Mouse (Mus musculus) CD4-positive naive resting alpha-beta T cell, adult 57 days (primary cell): ENCODE data around the gene Fancd2os. TPM values are rescaled to one million over a fixed set of nuclear protein-coding genes. Genes with fewer than 3 reads are reported as not detected.

ENCODE experiments used
- total RNA-seq: library from RNA; stranded (reverse); gene quantifications from one replicate; pipeline ENCODE4 v1.2.4, GENCODE M21; 2023

Fancd2os gene
- not detected for total RNA-seq

DNA sequence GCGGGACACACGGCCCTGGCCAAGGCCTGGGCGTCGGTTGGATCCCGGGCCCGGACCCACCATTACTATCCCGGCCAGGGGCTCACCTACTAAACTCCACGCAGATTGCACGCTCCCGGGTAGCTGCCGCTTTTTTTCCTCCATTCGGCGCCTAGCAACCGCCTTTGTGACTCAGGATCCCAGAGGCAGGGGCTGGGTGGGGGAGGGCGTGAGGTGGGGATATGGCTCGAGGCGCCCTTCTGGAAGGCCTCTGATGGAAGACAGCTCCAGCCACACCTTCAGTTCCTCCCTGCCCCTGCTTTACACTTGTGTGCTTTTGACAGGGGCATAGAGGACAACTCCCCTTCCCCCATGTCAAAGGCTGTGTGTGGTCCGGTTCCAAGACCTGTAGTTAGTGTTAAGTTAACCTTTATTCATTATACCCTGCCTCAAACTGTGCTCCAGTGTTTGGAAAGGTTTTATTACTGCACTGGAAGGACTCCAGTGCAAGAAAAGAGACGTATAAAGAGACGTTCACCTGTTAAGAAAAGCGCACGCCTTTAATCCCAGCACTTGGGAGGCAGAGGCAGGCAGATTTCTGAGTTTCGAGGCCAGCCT, at the start of gene Fancd2os:
Gene Fancd2os (minus strand): TSS at position 173 of the 597 bp plus-strand sequence.

DNA sequence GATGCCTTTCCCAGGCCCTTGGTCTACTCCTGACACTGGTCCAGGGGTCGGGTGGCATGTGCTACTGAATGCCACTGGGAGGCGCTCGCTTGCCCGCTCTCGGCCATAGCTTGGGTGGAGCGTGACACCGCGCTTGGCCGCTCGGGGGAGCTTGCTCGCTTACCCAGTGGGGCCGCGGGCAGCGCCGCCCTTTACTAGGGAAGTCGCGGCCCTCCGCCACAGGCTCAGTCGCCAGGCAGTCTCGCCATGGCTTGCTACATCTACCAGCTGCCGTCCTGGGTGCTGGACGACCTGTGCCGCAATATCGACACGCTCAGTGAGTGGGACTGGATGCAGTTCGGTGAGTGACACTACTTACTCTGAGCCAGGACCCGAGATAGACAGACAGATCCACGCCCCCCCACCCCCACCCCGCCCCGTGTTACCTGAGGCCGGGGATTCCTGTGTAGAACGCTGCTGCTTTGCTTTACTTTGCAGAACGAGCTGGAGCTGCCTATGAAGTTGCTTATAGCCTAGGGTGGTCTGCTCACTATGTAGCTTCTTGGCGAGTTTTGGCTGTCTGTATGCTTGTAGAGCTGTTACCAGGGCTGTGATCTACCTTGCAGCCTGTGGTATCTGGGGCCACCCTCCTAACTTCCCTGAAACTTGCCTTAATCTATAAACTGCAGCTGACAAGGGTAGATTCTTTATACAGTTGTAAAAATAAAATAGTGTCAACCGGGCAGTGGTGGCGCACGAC, 38.0 kb upstream of the Fancd2os start, which contains the start of gene Irak2:
Gene Irak2 (plus strand): TSS at position 166 of the 739 bp plus-strand sequence.

DNA sequence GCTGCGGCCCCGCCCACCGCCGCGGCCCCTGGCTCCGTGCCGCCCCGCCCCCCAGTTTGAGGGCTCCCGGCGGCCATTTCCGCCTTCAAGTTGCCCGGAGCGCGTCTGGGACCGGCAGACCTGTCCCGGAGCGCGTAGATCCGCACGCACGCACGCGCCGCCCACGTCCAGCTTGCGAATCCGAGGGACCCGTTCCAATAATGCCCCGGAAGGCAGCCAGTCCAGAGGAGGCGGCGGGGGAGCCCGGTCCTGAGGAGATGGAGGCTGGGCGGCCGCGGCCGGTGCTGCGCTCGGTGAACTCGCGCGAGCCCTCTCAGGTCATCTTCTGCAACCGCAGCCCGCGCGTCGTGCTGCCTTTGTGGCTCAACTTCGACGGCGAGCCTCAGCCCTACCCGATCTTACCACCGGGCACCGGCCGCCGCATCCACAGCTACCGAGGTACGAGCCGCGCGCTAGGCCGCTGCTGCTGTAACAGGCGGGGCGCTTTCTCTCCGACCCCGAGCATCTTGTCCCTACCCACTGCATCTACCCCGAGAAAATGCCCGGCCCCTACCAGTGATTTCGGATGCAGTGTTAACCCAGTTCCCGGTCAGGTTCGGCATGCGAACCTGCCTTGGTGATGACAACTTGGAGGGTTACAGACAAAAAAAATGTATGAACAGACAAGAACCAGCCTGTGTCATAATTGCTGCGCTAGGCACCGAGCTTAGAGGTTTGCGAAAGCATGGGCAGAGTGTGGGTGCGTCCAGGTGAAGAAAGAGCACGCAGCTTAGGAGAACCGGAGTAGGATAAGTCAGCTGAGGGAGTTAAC, 23.6 kb upstream of the Fancd2os start, which contains the start of gene Vhl:
Gene Vhl (plus strand): TSS at position 19 of the 811 bp plus-strand sequence.

DNA sequence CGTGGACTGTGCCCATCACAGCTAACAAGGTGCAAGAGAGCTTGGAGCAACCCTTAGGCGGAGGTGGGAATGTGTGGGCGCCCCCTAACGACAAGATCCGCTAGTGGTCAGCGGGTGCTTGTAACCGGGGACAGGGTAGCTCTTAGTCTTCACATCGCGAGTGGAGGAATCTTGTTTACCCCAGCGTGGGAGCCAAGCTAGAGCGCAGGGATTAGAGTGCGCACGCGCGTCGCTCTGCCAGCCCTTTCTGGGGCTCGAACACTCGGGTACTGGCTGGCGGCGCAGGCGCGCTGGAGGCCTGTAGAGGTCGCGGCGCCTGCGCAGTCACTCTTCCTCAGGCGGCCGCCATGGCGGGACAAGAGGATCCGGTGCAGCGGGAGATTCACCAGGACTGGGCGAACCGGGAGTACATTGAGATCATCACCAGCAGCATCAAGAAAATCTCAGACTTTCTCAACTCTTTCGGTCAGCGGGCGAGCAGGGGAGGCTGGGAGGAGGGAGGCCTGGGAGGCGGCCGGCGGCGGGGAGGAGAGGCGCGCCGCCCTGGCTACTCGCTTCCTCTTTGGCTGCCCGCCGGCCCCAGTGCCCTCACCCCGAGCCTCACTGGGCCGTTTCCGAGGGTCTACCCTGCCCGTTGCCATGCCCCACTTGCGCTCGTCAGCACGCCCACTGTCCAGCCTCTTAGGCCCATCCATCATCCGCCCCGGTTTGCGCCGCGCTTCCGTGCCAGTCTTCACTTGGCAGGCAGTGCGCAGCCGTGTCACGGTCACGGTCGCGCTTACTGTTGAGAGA, 4.1 kb upstream of the Fancd2os start, which contains the start of gene Brk1:
Gene Brk1 (plus strand): TSS at position 341 of the 792 bp plus-strand sequence.

Other genes starting within 250 kb of the Fancd2os start
- gene Tada3, start 222.8 kb downstream of the Fancd2os start, total RNA-seq = 29.1 TPM
- gene Arpc4, start 222.6 kb downstream of the Fancd2os start, total RNA-seq = 232 TPM
- gene Ttll3, start 211.5 kb downstream of the Fancd2os start, total RNA-seq = 58.3 TPM
- 10.6 TPM for gene Rpusd3, start 181.4 kb downstream of the Fancd2os start, total RNA-seq
- not detected for gene Cidec, start 165.0 kb downstream of the Fancd2os start, total RNA-seq
- 18.3 TPM for gene Jagn1, start 158.1 kb downstream of the Fancd2os start, total RNA-seq
- gene Il17re, start 142.2 kb downstream of the Fancd2os start, total RNA-seq = 0.71 TPM
- gene Il17rc, start 129.3 kb downstream of the Fancd2os start, total RNA-seq = 0.35 TPM
- gene Creld1, start 117.4 kb downstream of the Fancd2os start, total RNA-seq = 10.8 TPM
- 0.35 TPM for gene Prrt3, start 98.8 kb downstream of the Fancd2os start, total RNA-seq
- gene Emc3, start 69.1 kb downstream of the Fancd2os start, total RNA-seq = 65.7 TPM
- gene Fancd2, start 69.0 kb downstream of the Fancd2os start, total RNA-seq = 0.80 TPM
- gene Brk1, start 4.1 kb upstream of the Fancd2os start, total RNA-seq = 91.9 TPM
- gene Vhl, start 23.2 kb upstream of the Fancd2os start, total RNA-seq = 19.3 TPM
- 57.6 TPM for gene Irak2, start 37.8 kb upstream of the Fancd2os start, total RNA-seq
- 244 TPM for gene Tatdn2, start 96.3 kb upstream of the Fancd2os start, total RNA-seq
- gene Ghrl, start 119.2 kb upstream of the Fancd2os start, total RNA-seq = 1.2 TPM
- 88.8 TPM for gene Sec13, start 140.0 kb upstream of the Fancd2os start, total RNA-seq